Mouse (Mus musculus): ENCODE data around the gene Phactr1. TPM values are rescaled to one million over a fixed set of nuclear protein-coding genes. Genes with fewer than 3 reads are reported as not detected.

Phactr1 gene
- total RNA-seq, 2 experiments from 2014 or later, result 453 to 512 TPM

DNA sequence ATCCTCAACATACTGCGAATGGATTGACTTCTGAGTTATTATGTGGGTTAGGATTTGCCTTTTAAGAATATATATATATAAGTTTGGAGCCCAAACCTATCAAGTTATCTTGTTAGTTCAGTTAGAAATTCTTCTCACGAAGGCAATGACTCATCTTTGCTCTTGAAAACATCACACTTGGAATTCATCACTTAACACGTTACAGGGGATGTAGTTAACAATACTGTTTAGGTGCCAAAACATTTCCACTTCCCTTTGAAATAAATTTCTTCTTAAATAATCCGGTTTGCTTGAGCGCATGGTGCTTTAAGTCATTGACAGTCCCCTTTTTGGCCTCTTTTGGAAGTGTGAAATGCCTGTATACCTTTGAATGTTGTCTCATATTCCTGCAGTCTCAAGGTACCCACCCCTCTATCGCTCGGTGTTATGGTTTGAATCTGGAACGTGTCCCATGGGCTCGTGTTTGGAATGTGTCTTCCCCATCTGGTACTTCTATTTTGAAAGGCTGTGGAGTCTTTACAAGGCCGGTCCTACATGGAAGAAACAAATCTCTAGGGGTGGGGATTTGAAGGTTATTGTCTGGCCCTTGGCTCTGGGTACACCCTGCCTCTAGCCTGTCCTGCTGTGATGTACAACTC lies 80.6 kb downstream of the Phactr1 start:
- intact Hi-C loops (cut with DNase I), result loop anchor here (1.0 kb wide), 1 partner anchor 21 kb away; no protein-coding TSS in a partner anchor
- Histone ChIP-seq H3K4me3 (no peak overlapping the region), H3K27ac (peak overlapping the region; percentile 56)
- peak in 1 of 2 experiments; percentile 38 for DNase-seq (ENCODE audit: extremely low spot score in 1 of 2, low spot score in 2 of 2)
- TF ChIP-seq CTCF (IDR thresholded peaks at IDR 0.05), result no peak

DNA sequence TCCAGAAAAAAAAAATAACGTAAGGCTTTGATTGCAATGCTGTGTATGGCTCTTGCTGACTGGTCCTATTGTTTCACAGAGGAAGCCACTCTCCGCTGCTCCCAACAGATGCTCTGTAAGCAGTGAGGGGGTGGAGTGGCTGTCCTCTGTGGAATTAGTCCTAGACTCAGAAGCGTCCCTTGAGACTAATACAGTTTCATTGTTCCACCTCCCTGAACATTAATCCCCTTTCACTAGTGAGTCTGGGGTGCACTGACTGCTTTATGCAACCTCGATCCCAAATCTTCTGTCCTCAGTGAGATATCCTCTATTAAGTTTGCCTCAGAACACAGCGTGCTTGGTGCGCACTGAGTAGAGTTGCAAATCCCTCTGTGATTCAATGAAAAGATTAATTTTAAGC lies 91.9 kb downstream of the Phactr1 start:
- no peak for TF ChIP-seq CTCF (IDR thresholded peaks at IDR 0.05)
- no peak for DNase-seq (ENCODE audit: extremely low spot score in 1 of 2, low spot score in 2 of 2)
- intact Hi-C loops (cut with DNase I), result no loop called here
- Histone ChIP-seq H3K27ac (no peak overlapping the region), H3K4me3 (no peak overlapping the region)

DNA sequence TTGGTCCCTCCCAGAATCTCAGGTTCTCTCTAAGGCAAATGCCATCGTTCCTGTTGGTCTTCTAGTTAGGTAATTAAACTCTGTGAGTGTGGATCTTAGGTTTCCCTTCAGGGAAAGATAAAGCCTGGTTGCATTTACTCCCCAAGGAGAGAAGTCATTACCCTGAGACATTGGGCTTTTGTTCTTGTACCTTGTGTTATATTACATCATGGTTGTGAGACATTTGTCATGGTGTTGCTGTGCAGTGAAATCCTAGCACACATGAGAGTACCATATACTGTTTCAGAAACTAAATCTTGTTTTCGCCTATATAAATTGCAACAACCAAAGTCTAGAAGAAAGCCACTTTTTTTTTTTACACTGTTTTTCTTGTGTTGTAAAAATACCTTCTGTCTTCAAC lies 93.6 kb downstream of the Phactr1 start:
- no peak for TF ChIP-seq CTCF (IDR thresholded peaks at IDR 0.05)
- intact Hi-C loops (cut with DNase I), result no loop called here
- no peak overlapping the region for H3K4me3 ChIP-seq
- DNase-seq (ENCODE audit: extremely low spot score in 1 of 2, low spot score in 2 of 2), result no peak
- H3K27ac ChIP-seq, result no peak overlapping the region; the same call in 1 of the 2 replicates

DNA sequence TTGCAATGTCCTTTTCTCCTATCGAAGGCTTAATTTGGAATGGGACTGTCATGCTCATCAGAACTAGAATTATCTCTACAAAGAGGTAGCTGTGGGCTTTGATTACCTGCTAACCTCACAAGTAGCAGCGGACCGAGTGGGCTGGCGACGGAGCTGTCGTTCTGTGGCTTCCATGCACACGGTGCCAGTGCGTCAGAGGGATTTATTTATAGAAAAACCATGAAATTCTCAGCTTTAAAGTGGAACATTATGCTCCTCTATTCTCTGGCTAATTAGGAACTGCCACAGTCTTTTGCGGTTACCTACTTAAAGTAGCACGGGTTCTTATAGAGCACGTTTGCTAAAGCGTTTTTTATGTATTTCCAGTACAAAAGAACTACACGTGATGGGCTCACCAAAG lies 101.7 kb downstream of the Phactr1 start:
- Histone ChIP-seq H3K4me3 (no peak overlapping the region), H3K27ac (peak overlapping the region; percentile 83)
- peak; percentile 44 to 57 for DNase-seq (ENCODE audit: extremely low spot score in 1 of 2, low spot score in 2 of 2)
- intact Hi-C loops (cut with DNase I), result loop anchor here (1.0 kb wide), 1 partner anchor 21 kb away; no protein-coding TSS in a partner anchor
- no peak for TF ChIP-seq CTCF (IDR thresholded peaks at IDR 0.05)

DNA sequence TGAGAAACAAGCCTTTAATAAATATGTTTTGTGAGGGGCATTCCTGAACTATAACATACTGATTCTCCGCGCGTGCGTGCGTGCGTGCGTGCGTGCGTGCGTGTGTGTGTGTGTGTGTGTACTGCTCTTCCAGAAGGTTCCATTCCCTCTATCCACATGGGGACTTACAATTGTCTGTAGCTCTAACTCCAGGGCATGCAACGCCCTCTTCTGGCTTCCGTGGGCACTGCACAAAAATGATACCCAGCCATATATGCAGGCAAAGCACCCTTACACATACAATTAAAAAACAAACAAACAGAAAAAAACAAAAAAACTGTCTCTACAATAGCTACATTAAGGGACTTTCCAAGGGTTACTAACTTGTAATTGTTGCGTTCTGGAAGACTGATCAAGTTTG lies 108.8 kb downstream of the Phactr1 start:
- intact Hi-C loops (cut with DNase I), result no loop called here
- peak; percentile 38 for TF ChIP-seq CTCF (IDR thresholded peaks at IDR 0.05)
- DNase-seq (ENCODE audit: extremely low spot score in 1 of 2, low spot score in 2 of 2), result no peak
- Histone ChIP-seq H3K4me3 (no peak overlapping the region), H3K27ac (no peak overlapping the region)

DNA sequence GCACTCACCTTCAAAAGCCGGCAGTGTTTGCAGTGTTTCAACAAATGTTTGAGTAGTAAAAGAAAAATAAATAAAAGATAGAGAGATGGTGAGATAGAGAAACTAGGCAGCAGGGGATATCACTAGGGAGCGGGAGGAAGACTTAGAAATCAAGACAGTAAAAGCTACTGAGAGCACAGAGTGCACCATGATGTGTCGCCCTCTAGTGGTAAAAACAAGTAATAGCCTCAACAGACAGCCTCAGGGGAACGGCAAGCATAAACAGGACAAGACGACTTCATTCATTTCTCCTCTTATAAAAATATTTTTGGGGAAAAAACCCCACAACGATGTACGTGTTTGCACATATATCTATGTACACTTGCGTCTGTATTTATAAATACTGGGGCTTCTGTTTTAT lies 111.9 kb downstream of the Phactr1 start:
- intact Hi-C loops (cut with DNase I), result loop anchor here (2.0 to 10.0 kb wide), 2 partner anchors 169 to 487 kb away; partner anchors contain the start of gene Edn1
- H3K4me3 ChIP-seq, result no peak overlapping the region
- H3K27ac ChIP-seq, result peak overlapping the region; percentile 24
- no peak for DNase-seq (ENCODE audit: extremely low spot score in 1 of 2, low spot score in 2 of 2)
- peak; percentile 85 for TF ChIP-seq CTCF (IDR thresholded peaks at IDR 0.05)

DNA sequence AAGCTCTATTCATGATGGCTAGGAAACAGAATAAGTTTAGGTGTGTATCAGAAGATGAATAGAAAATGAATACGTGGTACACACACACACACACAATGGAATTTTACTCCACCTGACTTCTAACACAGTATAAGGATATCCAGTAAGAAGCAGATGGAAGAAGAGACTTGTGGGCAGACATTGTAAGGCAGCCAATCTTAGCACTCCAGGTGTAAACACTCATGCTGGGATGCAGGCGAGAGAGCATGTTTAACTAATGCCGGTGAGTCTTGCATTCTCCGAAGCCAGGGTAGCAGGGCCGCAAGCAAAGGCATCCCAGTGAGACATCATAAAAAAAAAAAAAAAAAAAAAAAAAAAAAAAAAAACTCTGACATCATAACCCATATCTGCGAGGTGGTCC lies 120.1 kb downstream of the Phactr1 start:
- TF ChIP-seq CTCF (IDR thresholded peaks at IDR 0.05), result no peak
- Histone ChIP-seq H3K4me3 (no peak overlapping the region), H3K27ac (no peak overlapping the region)
- DNase-seq (ENCODE audit: extremely low spot score in 1 of 2, low spot score in 2 of 2), result no peak
- intact Hi-C loops (cut with DNase I), result no loop called here

DNA sequence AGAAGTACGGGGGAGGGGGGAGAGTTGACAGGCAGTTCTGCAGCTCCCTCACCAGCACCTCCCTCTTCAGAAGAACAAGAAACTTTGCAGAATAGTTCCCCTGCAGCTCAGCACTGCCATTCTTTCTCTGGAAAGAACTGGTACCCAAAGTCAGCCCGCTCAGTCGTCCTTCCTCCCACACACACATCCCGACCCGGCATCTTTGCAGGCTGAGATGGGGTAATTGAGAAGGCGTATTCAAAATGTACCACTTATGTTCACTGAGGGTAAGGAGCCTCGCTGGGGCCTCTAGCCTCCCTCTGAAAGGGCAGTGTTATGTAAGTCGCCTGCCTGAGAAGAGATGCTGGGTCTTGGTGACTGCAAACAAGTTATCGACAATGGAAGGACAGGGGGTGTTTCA lies 123.9 kb downstream of the Phactr1 start:
- intact Hi-C loops (cut with DNase I), result no loop called here
- H3K27ac ChIP-seq, result peak overlapping the region; percentile 59
- peak in 1 of 2 experiments; percentile 51 for DNase-seq (ENCODE audit: extremely low spot score in 1 of 2, low spot score in 2 of 2)
- TF ChIP-seq CTCF (IDR thresholded peaks at IDR 0.05), result no peak
- H3K4me3 ChIP-seq, result no peak overlapping the region

DNA sequence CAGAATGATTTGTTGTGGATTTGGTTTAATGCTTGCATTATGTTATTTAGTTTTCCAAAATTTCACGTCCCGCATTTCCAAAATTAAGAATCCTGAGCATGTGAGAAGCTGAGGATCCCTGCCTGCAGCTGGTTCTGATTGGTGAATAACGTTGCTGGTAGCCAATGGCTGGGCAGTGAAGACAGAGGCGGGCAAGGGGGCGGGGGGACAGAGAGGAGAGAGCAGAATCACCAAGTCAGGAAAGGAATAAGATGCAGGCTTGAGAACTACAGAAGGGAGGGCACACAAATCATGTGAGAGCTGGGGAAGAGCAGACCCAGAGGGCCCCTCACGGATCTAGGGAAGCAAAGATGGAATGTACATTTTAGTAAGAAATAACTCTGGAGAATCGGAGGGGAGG lies 132.3 kb downstream of the Phactr1 start:
- Histone ChIP-seq H3K4me3 (no peak overlapping the region), H3K27ac (no peak overlapping the region)
- no peak for DNase-seq (ENCODE audit: extremely low spot score in 1 of 2, low spot score in 2 of 2)
- TF ChIP-seq CTCF (IDR thresholded peaks at IDR 0.05), result no peak
- intact Hi-C loops (cut with DNase I), result no loop called here

DNA sequence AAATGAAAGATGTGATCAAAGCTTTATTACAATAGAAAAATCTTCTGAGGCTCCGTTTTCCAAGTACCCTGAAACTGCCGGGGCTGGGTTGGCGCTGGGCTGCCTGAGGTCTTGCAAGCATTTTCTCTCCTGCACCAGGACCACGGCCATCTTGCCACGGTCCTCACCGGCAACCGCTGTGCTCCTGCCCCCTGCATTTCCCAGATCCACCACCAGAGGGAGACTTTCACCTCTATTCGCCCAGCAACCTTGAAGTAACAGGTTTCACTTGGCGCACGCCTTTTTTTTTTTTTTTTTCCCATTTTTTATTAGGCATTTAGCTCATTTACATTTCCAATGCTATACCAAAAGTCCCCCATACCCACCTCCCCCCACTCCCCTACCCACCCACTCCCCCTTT lies 138.0 kb downstream of the Phactr1 start:
- H3K4me3 ChIP-seq, result no peak overlapping the region
- peak; percentile 55 to 64 for DNase-seq (ENCODE audit: extremely low spot score in 1 of 2, low spot score in 2 of 2)
- TF ChIP-seq CTCF (IDR thresholded peaks at IDR 0.05), result peak; percentile 69
- H3K27ac ChIP-seq, result no peak overlapping the region
- intact Hi-C loops (cut with DNase I), result no loop called here

DNA sequence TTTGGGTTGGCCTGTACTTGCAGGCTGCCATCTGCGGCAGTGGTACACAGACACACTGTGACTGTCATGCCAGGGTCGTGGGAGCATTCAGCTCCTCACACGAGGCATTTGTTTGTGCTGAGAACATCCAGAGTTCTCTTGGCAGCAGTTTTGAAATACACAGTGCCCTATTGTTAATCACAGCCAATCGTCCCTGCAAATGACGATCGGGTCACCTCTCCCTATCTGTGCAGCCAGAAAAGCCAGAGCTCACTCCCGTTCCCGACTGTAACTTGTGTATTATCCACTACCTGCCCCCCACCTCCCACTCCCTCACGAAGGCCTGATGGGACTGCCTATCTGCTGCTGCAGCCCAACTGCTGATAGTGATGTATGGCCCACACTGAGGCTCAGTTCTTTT lies 140.1 kb downstream of the Phactr1 start:
- peak overlapping the region; percentile 78 for H3K27ac ChIP-seq
- no peak overlapping the region for H3K4me3 ChIP-seq
- DNase-seq (ENCODE audit: extremely low spot score in 1 of 2, low spot score in 2 of 2), result no peak
- no peak for TF ChIP-seq CTCF (IDR thresholded peaks at IDR 0.05)
- intact Hi-C loops (cut with DNase I), result loop anchor here (5.0 kb wide), 1 partner anchor 138 kb away; the partner anchor contains the start of gene Phactr1

DNA sequence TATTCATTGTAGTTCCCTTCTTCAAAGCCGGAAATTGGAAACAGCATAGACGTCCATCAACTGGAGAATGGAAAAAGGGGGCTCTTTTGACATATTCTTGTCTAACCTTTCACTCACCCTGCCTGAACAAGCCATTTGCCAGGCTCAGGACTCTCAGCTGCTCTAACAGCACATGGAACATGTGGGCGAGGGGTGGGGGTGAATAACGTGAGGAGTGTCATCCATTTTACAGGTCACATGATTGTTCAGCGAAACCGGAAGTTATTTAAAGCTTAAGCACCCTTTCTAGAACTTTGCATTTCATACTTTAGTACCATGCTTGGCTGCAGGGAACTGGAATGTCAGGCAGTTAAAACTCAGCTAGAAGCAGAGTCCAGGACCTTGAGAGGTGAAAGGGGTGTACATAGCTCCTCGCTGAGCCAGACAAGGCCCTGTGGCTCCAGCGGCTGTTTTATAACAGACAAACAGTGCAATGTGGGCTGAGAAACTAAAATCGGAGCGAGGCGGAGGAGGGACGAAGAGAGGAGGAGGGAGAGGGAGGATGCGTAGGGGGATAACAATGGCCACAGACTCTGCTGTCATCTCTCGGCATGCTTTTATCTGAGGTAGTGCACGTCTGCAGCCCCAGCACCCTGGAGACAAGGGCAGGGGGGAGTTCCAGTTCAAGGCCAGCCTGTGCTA lies 141.1 kb downstream of the Phactr1 start:
- peak in 1 of 2 experiments; percentile 53 for DNase-seq (ENCODE audit: extremely low spot score in 1 of 2, low spot score in 2 of 2)
- intact Hi-C loops (cut with DNase I), result loop anchor here (1.0 to 5.0 kb wide), 3 partner anchors 139 to 247 kb away; partner anchors contain the start of gene Phactr1

More for the DNA sequence above, 141.1 kb downstream of the Phactr1 start:
- Histone ChIP-seq H3K27ac (peak overlapping the region; percentile 83), H3K4me3 (no peak overlapping the region)
- no peak for TF ChIP-seq CTCF (IDR thresholded peaks at IDR 0.05)
